Mouse (Mus musculus): Measurements from ENCODE around the gene Fam181a. TPM values are rescaled to one million over a fixed set of nuclear protein-coding genes. Genes with fewer than 3 reads are reported as not detected.

Gene Fam181a
- total RNA-seq (2021), result 1 to 10 TPM; 3.4 to 4.1 TPM
- long read RNA-seq, transcript Fam181a-202 (2 exons, 665 nt), result major isoform, 8 of 8 reads
- long read RNA-seq, partial matches to known transcripts, result 0 of 8 reads
- long read RNA-seq, other reads (novel, unspliced or antisense), result 0 of 8 reads

DNA sequence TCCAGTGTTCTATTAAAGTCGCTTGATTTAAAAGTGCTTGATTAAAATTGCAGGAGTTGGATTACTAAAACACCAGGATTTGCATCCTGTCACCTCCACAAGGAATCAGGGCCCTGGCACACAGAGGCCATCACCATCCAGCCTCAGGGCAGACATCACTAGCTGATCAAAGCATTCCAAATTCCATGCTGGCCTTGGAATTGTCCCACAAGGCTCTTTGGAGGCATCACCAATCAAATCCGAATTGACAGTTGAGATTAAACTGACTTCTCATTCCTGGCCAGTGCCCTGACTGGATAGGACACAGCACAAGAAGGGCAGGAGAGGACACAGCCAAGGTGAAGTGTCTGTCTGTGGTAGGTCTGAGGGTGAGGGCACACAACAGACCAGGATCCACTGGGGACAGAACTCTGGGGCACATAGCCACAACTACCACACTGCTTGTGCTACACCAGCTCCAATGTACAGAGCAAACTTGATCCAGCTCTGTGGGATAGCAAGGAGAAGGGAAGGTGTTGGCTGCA is at the start of gene Fam181a:
Gene Fam181a, plus strand, starts transcription at position 232 of the 524 bp plus-strand sequence.
- DNase-seq (ENCODE audit: low spot score in 2 of 2), result no peak

DNA sequence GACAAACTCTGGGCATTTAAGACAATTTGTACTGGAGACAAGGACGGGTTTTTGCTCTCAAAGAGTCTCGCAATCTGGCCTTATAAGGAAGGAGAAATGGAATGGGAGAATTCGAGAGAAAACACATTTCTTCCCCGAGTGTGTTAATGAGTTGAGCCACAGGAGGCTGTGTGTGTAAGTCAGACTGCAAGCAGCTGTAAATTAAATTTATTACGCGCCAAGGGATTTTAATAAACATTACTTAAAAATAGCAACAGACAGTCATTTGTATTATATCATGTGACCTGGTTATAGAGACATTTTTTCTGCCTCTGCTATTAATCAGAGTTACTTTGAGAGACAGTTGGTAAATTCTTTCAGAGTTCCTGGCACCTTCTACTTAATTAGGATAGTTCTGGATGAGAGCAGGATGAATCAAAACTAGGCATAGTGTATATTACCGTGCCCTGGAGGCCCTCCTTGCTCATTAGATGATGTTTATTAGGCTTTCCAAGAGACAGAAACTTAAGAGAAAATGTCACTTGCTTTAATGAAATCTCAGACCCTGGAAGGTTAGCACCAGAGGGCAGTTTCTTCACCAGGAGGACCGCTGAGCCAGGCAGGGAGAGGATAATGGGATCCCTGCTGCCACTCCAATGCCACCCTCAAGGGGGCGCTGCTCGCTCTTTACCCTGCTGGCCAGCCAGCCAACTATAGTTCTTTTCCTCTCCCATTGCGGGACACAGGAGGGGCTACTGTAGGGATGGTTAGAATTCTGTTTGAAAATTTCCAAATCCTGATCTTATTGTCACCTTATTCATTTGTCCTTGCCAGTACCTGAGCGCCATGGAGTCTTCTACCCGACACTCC is 48.5 kb upstream of the Fam181a start:
- DNase-seq (ENCODE audit: low spot score in 2 of 2), result peak; percentile 24 to 35

DNA sequence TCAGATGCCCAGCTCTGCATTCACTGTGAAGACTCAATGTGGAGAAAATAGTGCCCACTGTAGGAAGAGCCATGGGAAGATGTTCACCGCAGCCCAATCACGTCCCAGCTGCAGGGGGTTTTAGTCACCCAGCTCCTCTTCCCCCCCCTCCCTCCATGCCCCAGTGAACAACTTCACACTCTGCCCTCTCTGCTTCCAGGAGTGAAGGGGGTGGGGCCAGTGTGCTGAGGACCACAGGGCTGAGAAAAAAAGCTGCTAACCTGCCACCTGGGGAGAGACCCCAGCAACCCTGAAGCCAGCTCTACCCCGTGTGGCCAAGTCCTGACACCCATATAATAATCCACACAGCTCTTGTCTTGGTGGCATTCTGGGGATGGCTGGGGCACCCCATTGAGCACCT is 44.2 kb upstream of the Fam181a start:
- DNase-seq (ENCODE audit: low spot score in 2 of 2), result no peak

DNA sequence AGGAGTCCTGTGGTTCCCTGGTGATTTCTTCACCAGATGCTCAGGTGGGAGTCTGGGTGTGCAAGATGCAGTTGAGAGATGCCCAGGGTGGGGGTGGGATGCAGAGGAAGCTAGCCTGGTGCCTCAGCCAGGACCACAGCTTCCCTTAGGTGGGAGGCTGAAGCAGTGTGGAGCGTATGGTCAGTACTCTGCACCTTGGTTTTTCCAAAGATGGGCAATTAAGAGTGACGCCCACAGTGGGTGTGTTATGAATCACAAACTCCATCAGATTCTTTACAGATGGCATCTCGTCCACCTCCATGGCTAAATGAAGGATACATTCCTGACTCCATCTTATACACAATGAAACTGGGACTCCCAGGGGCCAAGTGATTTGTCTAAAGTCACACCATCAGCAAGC is 38.6 kb upstream of the Fam181a start:
- DNase-seq (ENCODE audit: low spot score in 2 of 2), result no peak

DNA sequence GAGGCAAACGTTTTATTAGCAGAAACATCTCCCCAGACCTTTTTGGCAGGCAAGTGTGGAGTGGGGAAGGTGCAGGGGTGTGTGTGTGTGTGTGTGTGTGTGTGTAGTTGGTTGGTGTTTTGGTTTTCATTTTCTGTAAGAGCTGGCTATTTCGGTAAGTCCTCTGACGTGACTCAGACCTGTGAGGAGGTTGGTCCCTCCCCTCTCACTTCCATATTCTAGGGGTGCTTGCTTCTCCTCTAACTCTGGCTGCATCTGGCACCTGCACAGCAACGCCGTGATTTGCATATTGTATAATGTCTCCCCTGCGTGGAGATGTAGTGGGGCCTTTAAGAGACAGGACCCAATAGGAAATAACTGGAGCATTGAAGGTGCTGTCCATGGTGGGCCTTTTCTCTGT is 37.7 kb upstream of the Fam181a start:
- DNase-seq (ENCODE audit: low spot score in 2 of 2), result no peak

DNA sequence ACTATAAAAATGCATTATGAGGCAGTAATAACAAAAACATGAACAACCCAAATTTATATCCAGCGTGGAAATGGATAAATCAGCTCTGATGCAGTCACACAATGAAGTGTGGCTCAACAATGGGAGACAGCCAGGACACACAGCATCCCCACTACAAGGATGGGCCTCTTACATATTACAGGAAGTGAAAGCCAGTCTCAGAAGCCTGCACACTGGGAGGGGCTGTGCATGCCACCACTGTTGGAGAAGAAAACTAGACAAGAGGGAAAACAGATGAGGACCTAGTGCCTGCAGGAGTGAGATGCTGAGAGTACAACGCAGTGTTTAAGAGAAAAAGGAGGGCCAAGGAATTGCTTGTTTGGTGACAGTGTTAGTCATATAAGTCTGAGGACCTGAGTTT is 37.0 kb upstream of the Fam181a start:
- DNase-seq (ENCODE audit: low spot score in 2 of 2), result no peak

DNA sequence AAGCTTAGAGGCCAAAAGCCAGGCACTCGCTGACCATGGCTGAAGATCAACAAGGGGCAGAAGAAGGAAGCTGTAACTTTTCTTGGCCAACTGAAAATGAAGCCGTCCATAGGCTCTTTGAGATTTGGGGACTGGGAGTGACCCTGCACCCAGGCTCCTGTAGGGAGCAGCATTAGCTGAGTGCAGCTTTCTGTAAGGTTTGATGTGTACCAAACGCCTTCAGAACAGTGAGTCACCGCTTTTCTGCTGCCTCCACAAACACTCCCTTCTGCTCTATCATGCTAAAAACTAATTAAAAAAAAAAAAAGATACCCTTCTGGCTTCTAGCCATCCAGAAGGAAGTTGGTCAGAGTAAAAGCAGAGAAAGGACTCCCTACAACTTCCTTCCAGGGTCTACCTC is 34.4 kb upstream of the Fam181a start:
- DNase-seq (ENCODE audit: low spot score in 2 of 2), result peak in 1 of 2 experiments; percentile 18

DNA sequence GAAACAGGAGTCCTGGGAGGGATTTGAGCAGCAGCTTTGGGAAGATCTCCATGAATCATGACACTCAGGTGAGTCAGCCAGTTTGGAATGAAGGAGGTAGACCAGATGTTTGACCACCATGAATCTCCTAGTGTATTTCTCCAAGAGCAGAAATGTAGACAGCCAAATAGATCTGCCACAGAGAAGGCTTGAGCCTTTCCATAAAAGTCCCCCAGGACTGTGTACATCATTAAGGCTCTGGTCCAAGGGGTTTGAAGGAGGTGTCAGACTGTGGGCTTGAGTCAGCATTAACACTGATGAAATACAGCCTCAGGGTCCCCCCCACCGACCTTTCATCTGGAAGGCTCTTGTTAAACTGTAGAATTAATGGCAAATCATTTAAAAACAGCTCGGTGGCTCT is 29.3 kb upstream of the Fam181a start:
- DNase-seq (ENCODE audit: low spot score in 2 of 2), result no peak

DNA sequence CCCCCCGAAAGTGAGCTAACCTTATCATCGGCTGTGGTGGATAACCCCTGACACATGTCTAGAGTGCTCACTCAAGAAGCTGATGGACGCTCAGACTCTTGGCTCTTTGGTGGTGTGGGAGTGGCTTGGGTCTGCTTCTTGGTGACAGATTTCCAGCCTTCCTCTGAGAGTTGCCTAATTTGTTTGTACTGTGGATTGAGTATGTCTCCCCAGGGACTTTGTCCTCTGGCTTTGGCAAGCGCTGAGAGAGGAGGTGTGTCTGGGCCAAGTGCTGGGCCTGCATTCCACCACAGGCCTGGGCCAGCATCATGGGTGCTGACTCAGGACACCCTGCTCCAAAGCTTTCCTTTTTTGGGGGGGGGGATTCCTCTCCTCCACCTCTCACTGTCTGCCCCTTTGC is 28.9 kb upstream of the Fam181a start:
- DNase-seq (ENCODE audit: low spot score in 2 of 2), result no peak

DNA sequence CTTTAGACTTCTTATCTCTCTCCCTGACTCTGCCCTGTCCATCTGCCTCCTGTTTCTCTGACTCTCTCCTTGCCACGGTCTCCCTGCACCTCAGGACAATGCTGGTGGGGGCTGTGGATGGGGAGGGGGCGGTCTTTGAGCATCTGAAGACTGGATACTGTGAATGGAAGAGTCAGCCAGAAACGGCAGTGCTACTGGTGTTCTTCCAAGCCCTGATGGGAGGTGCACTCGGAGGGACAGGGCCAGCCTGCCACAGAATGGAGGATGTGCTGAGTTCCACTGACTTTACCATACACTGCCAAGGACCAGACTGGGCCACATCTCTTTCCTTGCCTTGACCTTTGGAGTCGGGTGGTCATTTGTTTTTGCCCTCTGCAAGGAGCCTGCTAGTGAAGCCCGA is 27.8 kb upstream of the Fam181a start:
- DNase-seq (ENCODE audit: low spot score in 2 of 2), result no peak

DNA sequence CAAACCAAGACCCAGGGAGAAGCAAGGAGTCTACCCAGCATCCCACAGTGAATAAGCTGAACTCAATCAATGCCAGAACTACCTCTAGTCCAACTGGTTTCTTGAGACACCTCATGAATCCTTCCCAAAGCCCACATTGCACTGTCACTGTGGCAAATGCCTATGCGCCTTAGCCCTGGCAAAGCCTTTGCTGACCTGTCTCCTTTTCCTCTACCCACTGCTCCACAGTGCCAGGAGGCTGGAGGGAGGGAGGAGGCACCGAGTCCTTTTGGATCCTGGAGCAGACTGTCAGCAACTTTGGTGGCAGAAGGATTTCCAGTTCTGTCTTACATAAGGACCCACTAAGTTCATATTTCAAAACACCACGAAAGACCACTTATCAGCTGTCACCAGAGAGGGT is 27.4 kb upstream of the Fam181a start:
- DNase-seq (ENCODE audit: low spot score in 2 of 2), result no peak

DNA sequence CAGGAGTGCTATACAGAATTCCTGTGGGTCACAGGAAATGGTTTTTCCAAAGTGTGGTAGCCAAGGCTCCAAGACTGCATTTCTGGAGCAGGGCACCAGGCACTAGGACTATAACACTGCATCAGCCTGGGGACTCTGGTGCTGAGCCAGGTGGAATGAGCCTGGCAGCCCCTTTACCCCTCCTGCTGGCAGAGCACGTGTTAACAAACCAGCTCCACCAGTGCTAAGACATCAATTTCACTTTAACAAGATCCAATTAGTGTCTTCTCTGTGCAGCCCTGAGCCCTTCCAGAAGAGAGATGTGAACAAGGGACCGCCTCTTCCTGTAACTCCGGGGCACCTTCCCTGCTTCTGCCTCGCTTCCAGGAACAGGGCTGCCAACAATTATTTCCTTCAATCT is 23.5 kb upstream of the Fam181a start:
- no peak for DNase-seq (ENCODE audit: low spot score in 2 of 2)

DNA sequence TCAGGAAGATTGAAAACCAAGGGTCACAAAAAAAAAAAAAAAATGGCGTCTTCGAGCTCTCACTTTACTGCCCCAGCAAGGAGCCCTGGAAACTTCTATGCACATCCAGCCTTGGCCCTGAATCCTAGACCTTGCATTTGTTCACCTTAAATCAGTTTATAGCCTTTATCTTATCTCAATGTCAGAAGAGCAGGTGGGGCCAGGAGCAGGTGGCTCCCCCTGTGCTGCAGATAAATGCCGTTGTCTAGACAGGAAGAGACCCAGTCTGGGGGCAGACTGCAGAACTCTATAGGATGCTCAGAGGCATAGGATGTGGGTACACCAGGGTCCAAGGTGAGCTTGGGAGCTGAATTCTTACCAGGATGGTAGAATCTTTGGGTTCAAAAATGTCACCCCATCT is 18.4 kb upstream of the Fam181a start:
- no peak for DNase-seq (ENCODE audit: low spot score in 2 of 2)

DNA sequence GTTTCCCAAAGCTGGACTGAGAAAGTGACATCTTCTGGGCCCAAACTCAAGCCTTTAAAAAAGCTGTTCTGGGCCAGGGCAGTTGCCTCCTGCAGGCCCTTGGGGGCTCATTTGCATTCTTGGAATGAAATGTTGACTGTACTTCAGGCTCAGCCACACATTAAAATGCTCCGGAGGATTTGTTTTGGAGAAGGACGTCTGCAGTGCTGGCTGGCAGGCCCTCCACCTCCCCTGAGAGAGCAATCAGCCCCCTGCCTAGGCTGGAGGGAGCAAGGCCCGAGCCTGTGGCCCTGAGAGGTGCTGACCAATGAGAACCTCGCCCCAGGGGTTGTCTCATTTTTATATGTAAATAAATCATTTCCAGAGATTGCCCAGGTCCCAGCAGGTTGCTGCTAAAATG is 14.5 kb upstream of the Fam181a start:
- DNase-seq (ENCODE audit: low spot score in 2 of 2), result no peak

DNA sequence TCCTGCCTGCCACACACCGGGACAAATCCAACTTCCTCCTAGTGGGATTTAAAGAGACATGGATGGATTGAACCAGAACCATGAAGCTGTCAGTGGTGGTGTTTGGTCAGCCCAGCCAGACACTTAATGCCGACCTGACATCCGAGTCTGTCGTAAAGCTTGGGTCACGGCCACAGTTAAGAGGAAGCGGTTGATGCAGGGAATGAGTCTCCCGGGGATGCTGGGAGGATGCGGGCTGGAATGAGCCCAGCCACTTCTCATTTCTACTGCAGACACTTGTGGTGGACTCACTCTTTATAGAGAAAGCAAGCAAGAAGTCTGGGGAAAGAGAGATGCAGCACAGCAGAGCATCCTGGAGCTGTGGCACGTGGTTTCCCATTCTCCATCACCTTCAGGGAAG is 10.3 kb upstream of the Fam181a start:
- no peak for DNase-seq (ENCODE audit: low spot score in 2 of 2)

DNA sequence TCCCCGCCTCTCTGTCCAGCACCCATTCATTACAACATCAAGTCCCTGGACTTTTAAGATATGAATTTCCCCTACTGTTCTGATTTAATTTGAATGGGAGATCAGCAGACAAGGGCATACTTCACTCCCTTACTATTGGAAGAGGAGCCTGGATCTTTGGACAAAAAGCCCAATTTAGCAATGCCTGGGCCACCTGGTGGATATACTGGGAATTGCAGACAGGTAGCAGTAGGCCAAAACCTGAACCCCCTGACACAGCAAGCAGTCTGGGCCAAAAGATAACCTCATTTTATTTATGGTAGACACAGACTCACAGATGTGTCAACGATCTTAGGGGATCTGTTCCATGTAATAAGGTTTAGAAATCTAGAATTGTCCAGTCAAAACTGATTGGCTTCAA is 9.1 kb upstream of the Fam181a start:
- peak; percentile 71 to 78 for DNase-seq (ENCODE audit: low spot score in 2 of 2)

DNA sequence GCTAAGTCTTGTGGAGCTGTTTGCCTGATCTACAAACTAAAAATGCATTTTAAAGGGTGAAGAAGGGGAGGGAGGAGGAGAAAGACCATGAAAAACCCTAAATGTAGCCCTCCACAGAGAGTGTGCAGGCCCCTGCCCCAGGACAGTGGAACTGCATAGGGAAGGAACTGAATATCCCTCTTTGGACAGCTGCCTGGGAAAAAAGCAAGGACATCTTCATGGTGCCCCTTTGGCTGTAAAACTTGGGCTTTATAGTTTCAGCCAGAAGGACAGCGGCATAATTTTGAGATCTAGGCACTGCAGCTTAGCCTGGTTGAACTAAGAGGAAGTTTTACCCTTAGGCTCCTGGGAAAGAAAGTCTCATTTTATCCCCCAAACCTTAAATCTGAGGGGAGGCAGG is 7.8 kb upstream of the Fam181a start:
- no peak for DNase-seq (ENCODE audit: low spot score in 2 of 2)

DNA sequence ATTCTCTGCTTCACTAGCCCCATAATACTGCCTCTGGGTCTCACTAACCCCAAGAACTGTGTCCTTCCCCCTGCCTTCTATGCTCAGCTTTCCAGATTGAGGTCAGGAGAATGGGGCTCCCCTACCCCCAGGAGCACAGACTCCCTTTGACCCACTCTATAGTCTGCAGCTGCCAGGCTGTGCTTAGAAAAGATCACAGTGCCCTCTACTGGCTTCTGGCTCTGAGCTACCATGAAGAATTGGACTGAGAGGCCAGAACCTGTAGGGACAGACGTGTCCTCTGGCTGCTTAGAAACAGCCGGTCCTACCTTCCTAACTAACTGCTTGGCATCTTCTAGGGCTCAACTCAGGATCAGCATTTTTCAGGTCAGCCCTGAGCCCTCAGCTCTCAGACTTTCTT is 4.6 kb upstream of the Fam181a start:
- DNase-seq (ENCODE audit: low spot score in 2 of 2), result peak in 1 of 2 experiments; percentile 49

DNA sequence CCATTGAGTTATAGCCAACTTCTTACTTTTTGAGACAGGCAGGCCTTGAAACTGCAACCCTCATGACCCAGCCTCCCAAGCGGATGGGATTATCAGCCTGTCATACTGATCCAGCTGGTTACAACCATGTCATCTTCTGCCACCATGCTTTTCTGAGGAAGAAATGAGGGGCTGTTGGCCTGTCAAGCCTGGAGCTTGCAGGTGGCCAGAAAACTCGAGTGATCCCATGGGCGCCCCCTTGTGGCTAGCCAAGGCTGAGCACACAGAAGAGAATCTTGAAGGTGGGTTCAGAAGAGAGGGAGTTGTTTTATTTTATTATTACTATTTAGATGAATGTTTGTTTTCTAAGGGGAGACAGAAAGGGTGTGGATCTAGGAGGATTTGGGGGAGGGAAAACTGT is 4.1 kb upstream of the Fam181a start:
- peak; percentile 66 to 70 for DNase-seq (ENCODE audit: low spot score in 2 of 2)

DNA sequence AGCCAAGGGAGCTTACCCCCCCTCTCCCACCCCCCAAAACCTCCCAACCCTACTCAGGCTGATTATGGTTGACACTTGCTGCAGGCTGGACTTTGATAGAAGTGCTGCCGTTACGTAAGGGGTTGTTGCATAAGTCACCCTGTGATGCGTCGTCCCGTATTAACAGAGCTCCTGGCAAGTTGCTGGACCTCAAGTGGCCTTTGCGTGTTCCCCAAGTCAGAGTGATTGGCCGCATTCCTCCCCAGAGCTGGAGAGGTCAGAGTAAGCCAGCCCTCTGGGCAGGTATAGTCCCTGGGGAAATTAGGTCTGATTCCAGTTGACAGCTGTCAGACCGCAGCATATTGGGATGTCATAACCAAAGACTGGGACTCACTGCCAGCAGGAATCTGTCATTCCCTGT is 1.1 kb downstream of the Fam181a start:
- DNase-seq (ENCODE audit: low spot score in 2 of 2), result no peak

DNA sequence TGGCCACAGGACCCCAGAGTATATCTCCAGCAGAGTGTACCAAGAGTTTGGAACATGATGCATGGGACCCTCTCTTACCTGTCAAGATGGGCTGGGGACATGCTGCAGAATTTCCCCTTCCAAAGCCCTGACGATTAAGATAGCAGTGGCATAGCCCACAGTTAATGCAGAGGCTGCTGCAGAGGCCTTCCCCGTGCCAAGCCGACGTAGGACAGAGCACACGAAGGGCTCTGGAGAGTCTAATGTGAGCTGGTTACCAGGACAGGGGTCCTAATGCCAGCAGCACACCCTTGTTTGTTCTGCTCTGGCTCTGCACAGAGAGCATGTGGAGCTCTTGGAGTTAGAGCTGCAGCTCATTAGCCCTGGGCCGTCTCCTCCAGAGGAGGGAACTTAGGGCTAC is 2.5 kb downstream of the Fam181a start:
- no peak for DNase-seq (ENCODE audit: low spot score in 2 of 2)

DNA sequence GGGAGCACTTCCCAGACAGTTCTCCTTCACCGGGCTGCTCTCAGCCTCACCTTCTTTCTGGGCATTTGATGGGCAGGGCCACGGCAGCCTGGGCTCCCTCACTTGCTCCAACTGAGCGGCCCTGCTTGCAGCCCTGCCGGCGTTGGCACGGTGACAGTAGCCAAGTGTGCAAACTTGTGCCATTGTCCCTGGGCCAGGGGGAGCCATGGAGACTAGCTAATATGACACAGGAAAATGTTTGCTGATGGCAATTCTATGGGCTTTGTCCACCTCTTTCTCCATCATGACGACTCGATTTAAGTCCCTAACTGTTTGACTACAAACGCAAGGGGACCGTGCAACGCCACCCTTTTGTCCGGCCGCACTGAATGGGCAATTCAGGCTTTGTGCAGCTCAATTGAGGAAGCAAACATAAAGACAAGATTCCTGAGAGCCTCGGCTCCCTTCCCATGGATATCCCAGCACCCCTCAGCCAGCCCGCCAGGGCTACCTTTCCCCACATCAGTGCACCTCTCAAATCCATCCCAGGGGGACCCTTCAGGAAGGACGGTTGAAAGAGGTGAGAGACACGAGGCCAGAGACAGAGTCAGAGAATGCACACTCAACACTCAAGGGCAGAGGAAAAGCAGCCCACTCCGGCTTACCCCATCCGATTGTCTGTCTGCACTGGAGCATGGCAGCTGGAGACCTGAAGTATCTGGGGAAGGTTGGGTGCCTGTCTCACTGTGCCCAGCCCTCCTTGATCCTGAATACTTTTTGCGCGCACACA is 3.3 kb downstream of the Fam181a start:
- DNase-seq (ENCODE audit: low spot score in 2 of 2), result peak; percentile 63 to 75

All from layer of hippocampus, postnatal 10 days (tissue).